Mouse (Mus musculus): ENCODE results near the gene Minos1.

The Minos1 gene

DNA sequence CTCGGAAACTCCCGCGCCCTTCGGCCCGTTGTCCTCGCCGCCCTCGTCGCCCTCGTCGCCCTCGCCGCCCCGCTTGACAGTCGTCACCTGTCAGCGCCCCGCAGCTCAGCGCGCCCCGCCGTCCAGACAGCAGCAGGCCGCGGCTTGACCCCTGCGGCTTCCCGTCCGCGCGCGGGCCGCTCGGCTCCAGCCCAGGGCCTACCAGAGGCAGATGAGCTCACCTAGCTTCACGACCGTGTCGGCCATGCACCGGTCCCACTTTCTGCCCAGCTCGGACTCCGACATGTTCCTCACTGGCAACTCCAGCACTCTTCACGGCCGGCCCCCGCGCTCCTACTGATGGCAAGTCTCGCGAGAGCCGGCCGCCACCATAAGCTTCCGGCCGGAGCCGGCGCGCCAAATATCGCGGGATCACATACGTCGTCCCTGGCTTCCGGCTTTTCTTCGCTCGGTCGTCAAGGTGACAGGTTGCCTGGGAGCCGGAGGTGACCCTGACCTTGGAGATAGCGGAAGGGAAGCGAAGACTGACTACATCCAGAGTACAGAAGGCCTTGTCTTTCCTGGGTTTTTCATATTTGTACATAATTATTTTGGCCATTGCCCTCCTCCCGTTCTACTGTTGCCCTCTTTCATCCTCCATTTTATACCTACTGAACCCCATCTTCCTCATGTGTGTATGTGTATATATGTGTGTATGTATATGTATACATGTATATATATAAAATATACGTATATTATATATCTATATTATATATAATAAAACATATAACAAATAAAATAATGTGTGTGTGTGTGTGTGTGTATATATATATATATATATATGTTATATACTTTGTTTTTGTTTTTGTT is at the start of gene Minos1:
Minos1 (minus strand) TSS at position 413 of the 849 bp plus-strand sequence.
- peak; percentile 99 for DNase-seq (ENCODE audit: low read depth)

DNA sequence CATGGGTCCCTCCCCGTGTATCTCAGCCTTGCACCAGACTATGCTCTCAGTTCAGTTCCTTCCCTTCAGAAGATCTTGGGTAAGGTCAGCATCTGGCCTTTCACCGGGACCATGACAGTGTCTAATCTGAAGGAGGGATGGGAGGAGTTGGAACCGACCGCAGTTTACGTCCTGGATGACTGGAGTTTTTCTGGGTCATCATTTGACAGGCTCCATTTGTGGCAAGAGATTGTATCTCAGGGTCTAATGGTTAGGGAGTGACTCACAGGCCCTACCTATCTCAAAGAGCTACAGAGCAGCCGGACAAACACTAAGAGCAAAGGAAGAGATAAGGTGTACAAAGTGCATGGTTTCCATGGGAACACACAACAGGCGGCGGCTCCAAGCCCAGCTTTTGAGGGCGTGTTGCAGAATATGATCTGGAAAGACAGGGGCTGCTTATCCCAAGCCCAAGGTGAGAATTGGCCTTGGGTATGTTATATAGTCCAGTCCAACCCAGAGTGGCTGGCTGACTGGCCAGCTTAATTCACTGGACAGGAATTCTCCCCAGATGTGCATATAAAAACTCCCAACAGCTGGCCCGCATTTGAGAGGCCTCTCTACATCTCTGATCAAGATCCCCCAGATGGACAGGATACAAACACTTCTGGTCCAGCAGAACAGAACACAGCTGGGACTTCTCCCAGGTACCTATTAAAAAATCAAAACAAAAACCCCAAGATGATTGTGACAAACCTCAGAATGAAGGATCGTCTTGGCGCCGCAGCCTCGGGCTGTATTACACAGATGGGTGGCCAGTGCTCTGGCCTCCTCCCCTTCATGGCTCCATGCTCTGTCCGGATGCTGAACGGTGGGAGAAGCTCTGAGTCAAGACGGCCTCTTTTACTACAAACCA is 49.1 kb upstream of the Minos1 start:
- no peak for DNase-seq (ENCODE audit: low read depth)

DNA sequence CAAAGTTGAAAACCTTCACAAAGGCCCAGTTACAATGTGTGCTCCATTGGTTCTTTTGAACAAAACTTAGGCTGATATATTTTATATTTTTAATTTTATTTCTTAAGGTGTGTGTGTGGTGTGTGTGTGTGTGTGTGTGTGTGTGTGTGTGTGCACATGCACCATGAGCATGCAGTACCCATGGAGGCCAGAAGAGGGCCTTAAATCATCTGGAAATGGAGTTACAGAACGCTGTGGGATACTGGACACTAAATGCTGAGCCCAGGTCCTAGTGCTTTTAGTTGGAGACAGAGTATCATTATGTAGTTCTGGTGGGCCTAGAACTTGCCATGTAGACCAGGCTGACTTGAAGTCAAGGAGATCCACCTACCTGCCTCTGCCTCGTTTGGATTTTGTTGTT is 48.3 kb upstream of the Minos1 start:
- DNase-seq (ENCODE audit: low read depth), result no peak

DNA sequence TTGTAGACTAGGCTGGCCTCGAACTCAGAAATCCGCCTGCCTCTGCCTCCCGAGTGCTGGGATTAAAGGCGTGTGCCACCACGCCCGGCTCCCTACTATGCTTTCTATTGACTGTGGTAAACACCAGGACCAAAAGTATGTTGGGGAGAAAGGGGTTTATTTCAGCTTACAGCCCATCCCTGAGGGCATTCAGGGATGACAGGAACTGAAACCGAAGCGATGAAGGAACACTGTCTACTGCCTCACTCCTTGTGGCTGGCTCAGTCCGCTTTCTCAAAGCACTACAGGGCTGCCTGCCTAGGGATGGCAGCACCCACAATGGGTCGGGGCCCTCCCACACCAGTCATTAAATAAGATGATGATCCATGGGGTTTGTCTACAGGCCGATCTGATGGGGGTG is 47.5 kb upstream of the Minos1 start:
- no peak for DNase-seq (ENCODE audit: low read depth)

DNA sequence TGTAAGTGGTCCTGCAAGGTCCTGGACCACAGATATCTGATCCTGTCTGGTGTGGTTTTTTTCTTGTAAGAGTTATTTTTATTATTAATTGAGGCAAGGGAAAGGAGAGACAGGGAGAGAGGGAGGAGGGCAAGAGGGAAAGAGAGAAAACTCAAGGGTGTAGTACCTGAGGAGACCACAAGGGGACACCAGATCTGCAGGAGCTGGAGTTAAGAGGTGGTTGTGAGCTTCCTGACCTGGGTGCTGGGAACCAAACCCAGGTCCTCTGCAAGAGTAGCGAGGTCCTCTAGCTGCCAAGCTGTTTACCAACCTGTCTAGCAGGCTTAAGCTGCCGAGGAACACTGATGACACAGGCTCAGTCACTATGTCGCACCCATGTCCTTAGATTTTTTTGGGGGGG is 47.0 kb upstream of the Minos1 start:
- peak; percentile 54 for DNase-seq (ENCODE audit: low read depth)

DNA sequence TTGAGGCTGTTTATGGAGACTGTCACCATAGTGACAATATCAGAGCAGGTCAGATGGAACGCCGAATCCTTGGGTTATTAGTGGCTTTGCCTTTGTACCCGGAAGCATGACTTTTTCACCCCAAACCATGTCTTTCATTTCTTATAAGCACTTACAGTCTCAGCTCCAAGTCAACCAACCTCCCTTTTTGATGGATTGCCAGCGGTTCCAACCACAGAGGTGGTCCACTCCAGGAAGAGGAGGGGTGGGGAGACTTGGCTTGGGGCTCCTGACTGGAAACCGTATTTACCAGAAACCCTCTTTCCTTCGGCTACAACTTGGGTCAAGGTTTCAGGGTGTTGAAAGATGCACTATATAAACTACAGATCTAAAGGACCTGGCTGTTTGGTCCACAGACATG is 45.1 kb upstream of the Minos1 start:
- no peak for DNase-seq (ENCODE audit: low read depth)

DNA sequence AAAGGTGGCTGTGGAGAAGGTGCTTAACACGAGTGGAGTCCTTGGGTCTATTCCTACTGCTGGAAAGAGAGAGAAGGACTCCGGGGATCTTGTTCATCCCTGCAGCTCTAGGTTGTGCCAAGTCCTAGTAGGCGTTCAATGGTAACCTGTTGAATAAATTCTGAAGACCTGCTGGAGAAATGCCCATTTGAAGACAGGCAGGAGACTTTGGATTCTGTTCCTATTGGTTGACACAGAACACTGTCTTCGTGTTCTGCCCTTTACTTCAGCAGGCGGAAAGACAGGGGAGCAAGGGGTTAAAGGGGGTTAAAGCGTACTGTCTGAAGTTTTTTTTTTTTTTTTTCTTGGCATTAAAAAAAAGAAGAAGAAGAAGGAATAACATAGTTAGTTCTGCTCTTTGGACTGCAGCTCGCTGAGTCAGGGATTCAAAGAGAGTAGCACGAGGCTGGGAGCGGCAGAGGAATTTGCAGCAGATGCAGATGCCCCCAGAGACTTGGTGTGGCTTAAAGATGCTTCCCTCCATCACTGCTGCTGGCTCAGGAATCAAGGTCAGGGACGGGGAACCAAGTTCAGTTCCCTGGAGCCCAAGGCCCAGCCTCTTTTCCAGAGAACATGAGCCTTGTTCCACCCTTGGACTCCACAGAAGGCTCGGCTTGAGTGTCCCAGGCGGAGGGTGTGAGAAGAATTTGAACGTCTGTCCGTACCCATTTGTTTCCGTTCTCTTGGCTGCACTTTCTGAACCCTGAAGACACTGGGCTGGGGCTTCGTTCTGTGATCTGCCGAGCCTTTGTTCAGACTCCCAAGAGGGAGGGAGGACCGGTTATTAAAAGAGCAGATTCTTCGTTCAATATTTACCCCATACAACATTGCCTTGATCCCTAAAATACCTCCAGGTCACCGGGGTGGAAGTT is 44.4 kb upstream of the Minos1 start:
- DNase-seq (ENCODE audit: low read depth), result no peak

GRCm38 (mm10) chr4:139169748-139170279 is 38.9 kb upstream of the Minos1 start:
- DNase-seq (ENCODE audit: low read depth), result no peak

DNA sequence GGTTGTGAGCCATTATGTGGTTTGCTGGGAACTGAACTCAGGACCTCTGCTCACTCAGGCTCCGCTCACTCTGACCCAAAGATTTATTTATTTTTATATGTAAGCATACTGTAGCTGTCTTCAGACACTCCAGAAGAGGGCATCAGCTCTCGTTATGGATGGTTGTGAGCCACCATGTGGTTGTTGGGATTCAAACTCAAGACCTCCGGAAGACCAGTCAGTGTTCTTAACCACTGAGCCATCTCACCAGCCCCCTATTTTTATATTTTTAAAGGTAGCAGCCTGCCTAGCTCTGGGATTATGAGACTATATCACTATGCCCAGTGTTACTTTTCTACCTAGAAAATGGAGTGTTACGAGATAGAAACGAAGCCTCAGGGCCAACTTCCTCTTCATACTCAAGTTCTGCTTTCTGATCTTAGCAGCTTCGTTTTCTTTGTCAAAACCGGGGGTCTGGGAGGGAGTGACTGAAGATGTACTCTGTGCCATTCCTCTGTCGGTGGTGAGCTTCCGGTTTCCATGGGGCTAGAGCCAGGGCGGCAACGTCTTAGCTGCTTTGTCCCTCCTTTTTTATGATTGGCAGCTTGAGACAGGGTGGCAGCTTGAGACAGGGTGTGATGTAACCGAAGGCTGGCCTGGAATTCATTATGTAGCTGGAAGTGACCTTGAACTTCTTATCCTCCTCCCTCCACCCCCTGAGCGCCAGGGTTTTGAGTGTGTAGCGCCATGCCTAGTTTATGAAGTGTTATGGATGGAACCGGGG is 38.3 kb upstream of the Minos1 start:
- peak; percentile 42 for DNase-seq (ENCODE audit: low read depth)

DNA sequence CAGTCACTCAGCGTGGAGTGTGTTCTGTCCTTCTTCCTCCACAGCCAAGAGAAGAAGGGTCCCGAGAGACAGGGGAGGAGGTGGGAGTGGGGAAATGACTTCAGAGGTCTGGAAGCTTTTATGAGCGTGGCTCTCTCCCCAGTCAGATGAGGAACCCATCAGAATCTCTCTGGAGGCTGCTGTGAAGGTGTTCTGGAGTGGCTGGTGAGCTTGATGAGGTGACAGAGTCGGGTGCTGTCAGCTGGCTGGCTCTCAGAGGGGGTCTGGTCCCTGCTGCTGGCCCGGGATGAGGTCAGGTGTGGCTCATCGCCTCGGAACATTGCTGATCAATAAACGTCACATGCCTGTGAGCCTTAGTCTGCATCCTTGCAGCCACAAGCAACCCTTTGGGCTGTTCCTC is 36.2 kb upstream of the Minos1 start:
- DNase-seq (ENCODE audit: low read depth), result no peak

- no peak for DNase-seq (ENCODE audit: low read depth)
Measured at GRCm38 (mm10) chr4:139166244-139166643, 35.3 kb upstream of the Minos1 start.

DNA sequence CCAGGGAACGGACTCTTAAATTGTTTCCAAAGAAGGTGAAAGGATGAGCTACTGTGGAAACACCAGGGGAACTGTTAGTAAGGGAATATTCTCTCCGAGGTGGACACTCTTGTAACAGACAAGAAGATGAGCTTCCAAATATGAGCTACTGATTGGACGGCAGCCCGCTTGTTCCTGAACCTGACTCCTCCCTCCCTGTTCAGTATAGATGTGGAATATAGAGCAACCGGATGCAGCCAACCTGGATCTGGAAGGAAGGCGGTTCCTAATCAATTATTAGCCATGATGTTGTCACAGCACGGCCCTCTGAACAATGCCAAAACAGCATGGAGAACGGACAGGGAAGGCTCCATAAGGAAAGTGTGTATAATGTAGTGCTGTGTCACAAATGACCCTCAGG is 34.3 kb upstream of the Minos1 start:
- no peak for DNase-seq (ENCODE audit: low read depth)

DNA sequence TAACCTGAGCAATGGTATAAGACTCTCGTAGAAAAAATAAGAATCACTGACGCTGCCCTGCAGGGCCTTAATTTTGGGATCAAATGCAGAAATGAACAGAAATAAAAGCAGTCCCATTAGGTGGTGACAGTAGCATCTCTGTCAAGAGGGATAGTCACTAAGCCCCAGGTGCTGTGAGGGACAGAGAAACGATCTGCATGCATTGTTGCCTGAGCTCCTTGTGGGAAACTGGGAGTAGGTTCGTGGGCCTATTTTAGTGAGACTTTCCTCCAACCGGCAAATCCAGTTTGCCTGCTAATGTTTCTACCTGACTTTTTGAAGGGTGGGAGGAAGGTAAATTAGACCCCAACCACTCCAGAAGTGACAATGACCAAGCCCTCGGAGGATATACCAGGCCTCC is 33.2 kb upstream of the Minos1 start:
- DNase-seq (ENCODE audit: low read depth), result no peak

- DNase-seq (ENCODE audit: low read depth), result no peak
Measured at GRCm38 (mm10) chr4:139161076-139161475, 30.2 kb upstream of the Minos1 start.

GRCm38 (mm10) chr4:139158350-139158749 is 27.4 kb upstream of the Minos1 start:
- no peak for DNase-seq (ENCODE audit: low read depth)

DNA sequence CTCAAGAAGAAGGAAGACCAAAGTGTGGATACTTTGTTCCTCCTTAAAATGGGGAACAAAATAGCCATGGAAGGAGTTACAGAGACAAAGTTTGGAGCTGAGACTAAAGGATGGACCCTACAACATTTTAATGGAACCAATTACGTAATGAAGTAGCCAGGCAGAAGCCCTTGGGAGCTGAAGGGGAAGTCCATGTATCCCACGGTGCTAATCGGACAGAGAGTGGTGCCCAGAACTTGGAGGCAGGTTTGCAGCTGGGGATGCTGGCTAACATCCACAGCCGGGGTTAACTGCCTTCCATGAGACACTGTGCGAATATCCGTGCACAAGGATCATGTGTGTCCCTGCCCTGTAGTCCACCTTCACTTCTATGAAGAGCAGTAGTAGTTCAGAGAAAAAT is 25.6 kb upstream of the Minos1 start:
- no peak for DNase-seq (ENCODE audit: low read depth)

DNA sequence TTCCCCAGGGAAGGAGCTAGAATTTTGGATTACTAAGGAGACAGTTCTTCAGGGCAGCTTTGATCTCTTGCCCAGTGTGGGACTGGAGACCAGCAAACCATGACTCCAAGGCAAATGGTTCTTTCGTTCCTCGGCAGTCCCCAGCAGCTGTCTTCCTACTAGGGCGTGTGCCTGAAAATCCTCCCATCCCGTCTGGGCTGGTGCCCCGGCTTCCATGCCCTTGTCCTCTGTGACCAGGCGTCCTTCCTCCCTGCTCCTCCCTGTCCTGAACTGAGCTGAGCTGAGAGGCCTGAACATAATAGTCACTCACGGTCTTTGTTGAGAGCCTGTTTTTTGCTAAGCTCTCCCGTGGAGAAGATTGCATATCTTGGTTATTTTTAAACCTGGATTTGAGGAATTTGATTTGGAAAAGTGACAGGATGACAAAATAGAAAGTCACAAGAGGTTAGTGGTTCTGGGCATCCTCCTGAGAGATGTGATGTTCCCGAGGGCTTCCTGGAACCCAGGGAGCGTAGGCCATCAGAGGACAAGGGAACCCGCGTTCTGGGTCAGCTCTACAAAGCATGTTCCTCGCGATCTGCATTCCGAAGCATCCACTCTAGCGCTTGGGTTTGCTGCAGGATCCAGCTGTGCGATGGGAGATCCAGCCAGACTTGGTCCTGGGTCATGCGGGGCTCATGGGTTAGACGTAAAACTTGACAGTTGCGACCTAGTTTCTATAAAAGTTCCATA is 23.8 kb upstream of the Minos1 start:
- no peak for DNase-seq (ENCODE audit: low read depth)

- DNase-seq (ENCODE audit: low read depth), result no peak
Measured at GRCm38 (mm10) chr4:139151370-139151769, 20.5 kb upstream of the Minos1 start.

GRCm38 (mm10) chr4:139146760-139147159 is 15.8 kb upstream of the Minos1 start:
- no peak for DNase-seq (ENCODE audit: low read depth)

- DNase-seq (ENCODE audit: low read depth), result peak; percentile 66
Measured at GRCm38 (mm10) chr4:139145156-139145555, 14.2 kb upstream of the Minos1 start.
